Mouse (Mus musculus) midbrain, embryonic 12.5 days (tissue): ENCODE measurements around the gene Zfp850. TPM values are rescaled to one million over a fixed set of nuclear protein-coding genes. Genes with fewer than 3 reads are reported as not detected.
"Not testable (repeated sequence)": the region's sequence is repeated elsewhere in the genome, so short reads cannot be mapped to it uniquely, and the experiment has no call there.

Source experiments
- ATAC-seq: fragments of 200-750 bp; cut with Nextera tagmentation; 2 replicates; pipeline ENCODE4 v1.8.0; 2017; ENCODE audit warnings: low read depth, moderate TSS enrichment, moderate library complexity; ENCODE audit not compliant: low FRiP score
- H3K27ac ChIP-seq: fragments of 300-500 bp; sonication (generic); replicated peaks from 2 replicates; pipeline ENCODE4 v1.5.1; 2016; ENCODE audit warnings: mild to moderate bottlenecking
- H3K27me3 ChIP-seq: fragments of 300-500 bp; sonication (generic); 2 replicates; pipeline ENCODE4 v1.6.1; 2016; ENCODE audit warnings: mild to moderate bottlenecking
- H3K36me3 ChIP-seq: fragments of 300-500 bp; sonication (generic); 2 replicates; pipeline ENCODE4 v1.6.1; 2016
- H3K4me1 ChIP-seq: fragments of 300-500 bp; sonication (generic); 2 replicates; pipeline ENCODE4 v1.6.1; 2016
- H3K4me2 ChIP-seq: fragments of 300-500 bp; sonication (generic); replicated peaks from 2 replicates; pipeline ENCODE4 v1.6.1; 2016; ENCODE audit warnings: mild to moderate bottlenecking, moderate library complexity
- H3K4me3 ChIP-seq: fragments of 300-500 bp; sonication (generic); 2 replicates; pipeline ENCODE4 v1.5.1; 2016; ENCODE audit warnings: mild to moderate bottlenecking
- H3K9ac ChIP-seq: fragments of 300-500 bp; sonication (generic); replicated peaks from 2 replicates; pipeline ENCODE4 v1.6.1; 2016; ENCODE audit warnings: mild to moderate bottlenecking, moderate library complexity
- H3K9me3 ChIP-seq: fragments of 300-500 bp; sonication (generic); 2 replicates; pipeline ENCODE4 v1.6.1; 2016; ENCODE audit warnings: mild to moderate bottlenecking
- WGBS: fragments of 180-500 bp; shearing (Covaris S2); methylation state at CpG from one replicate; pipeline ENCODE4 v1.1.7; 2016; 5-methylcytosine and 5-hydroxymethylcytosine counted together
- polyA plus RNA-seq: library from polyadenylated mRNA; unstranded; fragments of >200 nt; fragmentation: Nextera tagmentation; extraction: Ambion mirVana; gene quantifications from 2 replicates; pipeline ENCODE4 v1.2.1, GENCODE M21; 2016

Zfp850 gene
- polyA plus RNA-seq, 1 experiment from 2014 or later, result 6.7 TPM

- H3K4me3 ChIP-seq, H3K9ac ChIP-seq, H3K27me3 ChIP-seq, H3K27ac ChIP-seq, H3K36me3 ChIP-seq, ATAC-seq, H3K9me3 ChIP-seq, H3K4me2 ChIP-seq, H3K4me1 ChIP-seq: not testable (repeated sequence)
- 95% methylated on average over 13 of the region's 13 CpGs for WGBS
Observed at GRCm38 (mm10) chr7:27949451-27949850, 64.5 kb downstream of the Zfp850 start.

GRCm38 (mm10) chr7:27941869-27942268 is 72.0 kb downstream of the Zfp850 start:
- not testable (repeated sequence) for H3K9me3 ChIP-seq, H3K4me2 ChIP-seq, H3K27me3 ChIP-seq, H3K4me1 ChIP-seq, H3K4me3 ChIP-seq, H3K27ac ChIP-seq, H3K36me3 ChIP-seq, ATAC-seq, H3K9ac ChIP-seq
- 35% methylated on average over 5 of the region's 7 CpGs for WGBS

Other genes starting within 250 kb of the Zfp850 start
- 2.5 and 2.6 TPM in 2 replicates for gene Zfp626, start 206.9 kb downstream of the Zfp850 start, polyA plus RNA-seq
- 10.7 and 12.0 TPM in 2 replicates for gene Zfp59, start 175.5 kb downstream of the Zfp850 start, polyA plus RNA-seq
- 2.8 and 3.1 TPM in 2 replicates for gene Zfp607a, start 156.6 kb downstream of the Zfp850 start, polyA plus RNA-seq
- gene Zfp974, start 84.7 kb downstream of the Zfp850 start, polyA plus RNA-seq, result 17.5 and 18.2 TPM in 2 replicates
- gene Zfp780b, start 34.9 kb downstream of the Zfp850 start, polyA plus RNA-seq, result 25.7 and 27.2 TPM in 2 replicates
- 355 TPM in 2 replicates for gene Psmc4, start 36.0 kb upstream of the Zfp850 start, polyA plus RNA-seq
- gene Fcgbp, start 57.1 kb upstream of the Zfp850 start, polyA plus RNA-seq, result 0.10 and 0.28 TPM in 2 replicates
- gene 9530053A07Rik, start 115.4 kb upstream of the Zfp850 start, polyA plus RNA-seq, result 0.10 and 0.13 TPM in 2 replicates
- gene Fbl, start 155.6 kb upstream of the Zfp850 start, polyA plus RNA-seq, result 134 TPM in 2 replicates
- 21.5 and 22.8 TPM in 2 replicates for gene Dyrk1b, start 165.4 kb upstream of the Zfp850 start, polyA plus RNA-seq